Mouse (Mus musculus): ENCODE data around the gene Tmem131l. TPM values are rescaled to one million over a fixed set of nuclear protein-coding genes. Genes with fewer than 3 reads are reported as not detected.

Gene Tmem131l
- 28.0 and 29.7 TPM in 2 replicates for polyA plus RNA-seq (2015; fragmentation: Nextera tagmentation; extraction: Ambion mirVana)

DNA sequence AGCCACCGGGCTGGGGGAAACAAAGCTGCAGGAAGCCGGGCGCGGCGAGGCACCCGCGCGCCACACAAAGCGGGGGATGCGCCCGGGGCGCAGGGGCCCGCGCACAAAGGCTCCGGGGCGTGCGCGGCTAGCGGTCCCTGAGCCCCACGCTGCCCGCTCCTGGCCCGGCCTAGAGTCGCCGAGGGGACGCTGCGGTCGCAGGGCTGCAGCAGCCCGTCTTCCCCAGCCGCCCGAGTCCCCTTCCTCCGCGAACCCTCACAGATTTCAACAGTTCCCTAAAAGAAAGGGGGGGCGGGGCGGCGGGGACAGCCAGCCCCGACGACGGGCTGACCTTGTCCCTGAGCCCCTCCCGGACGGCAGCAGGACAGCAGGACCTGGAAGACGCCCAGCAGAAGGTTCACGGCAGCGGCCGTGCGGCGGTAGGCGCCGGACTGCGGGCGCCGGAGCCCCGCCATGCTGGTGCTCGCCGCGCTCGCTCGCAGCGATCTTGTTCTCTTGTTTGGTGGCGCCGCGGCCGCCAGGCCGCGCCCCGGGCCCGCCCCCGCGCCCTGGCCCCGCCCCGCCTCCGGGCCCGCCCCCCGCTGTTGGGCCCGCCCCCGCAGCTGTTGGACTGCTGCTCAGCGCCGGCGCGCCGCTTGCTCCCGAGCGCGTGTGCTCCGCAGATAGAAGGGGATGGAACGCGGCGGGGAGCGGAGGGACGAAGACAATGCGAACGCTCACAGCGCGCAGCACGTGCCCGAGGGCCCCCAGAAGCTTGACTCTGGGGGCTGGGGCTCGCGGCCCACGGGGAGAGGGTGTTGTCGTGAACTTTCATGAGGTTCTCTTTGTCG, at the start of gene Tmem131l:
TSS of gene Tmem131l (minus strand) at position 530 of the 830 bp plus-strand sequence.
- Histone ChIP-seq H3K4me3 (replicated peaks) (peak within 1 kb of the TSS; percentile 93), H3K27me3 (no peaks in the 10 kb centered on the region), H3K4me2 (peak within 1 kb of the TSS; percentile 91), H3K36me3 (replicated peaks) (no peaks in the 10 kb centered on the region), H3K27ac (replicated peaks) (peak within 1 kb of the TSS; percentile 95), H3K9ac (peak within 1 kb of the TSS; percentile 96), H3K4me1 (replicated peaks) (peaks cover 68% of the 10 kb centered on the region), H3K9me3 (replicated peaks) (no peaks in the 10 kb centered on the region)
- peak; percentile 82 for ATAC-seq (ENCODE audit: insufficient read depth)
- WGBS (ENCODE audit: insufficient replicate concordance): under 1% methylated on average over 98 of the region's 100 CpGs

DNA sequence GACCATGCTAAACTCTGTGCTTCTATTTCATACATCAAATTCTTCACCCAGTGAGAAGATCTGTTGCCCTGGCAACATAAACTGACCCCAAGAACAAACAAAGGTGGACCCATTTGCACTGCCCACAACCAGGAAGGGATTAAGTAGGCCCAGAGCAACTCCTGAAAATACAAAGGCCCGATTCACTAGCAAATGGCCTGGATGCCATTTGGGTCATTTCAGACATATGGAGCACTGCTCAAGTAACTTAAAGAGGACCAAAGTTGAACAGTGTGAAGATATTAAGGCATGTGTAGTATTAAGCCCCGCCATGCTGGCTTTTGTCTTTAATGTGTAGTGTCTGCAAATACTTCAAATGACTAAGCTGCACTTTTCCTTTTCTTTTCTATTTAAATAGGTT, 46.9 kb upstream of the Tmem131l start:
- WGBS (ENCODE audit: insufficient replicate concordance): 73% methylated on average over 2 of the region's 2 CpGs

GRCm38 (mm10) chr3:84086337-84086736, 46.4 kb upstream of the Tmem131l start:
- Histone ChIP-seq H3K27ac (replicated peaks) (no peak overlapping the region), H3K4me2 (no peak overlapping the region), H3K9ac (no peak overlapping the region), H3K9me3 (replicated peaks) (no peaks in the 10 kb centered on the region), H3K4me3 (replicated peaks) (no peak overlapping the region), H3K4me1 (replicated peaks) (no peaks in the 10 kb centered on the region), H3K27me3 (no peaks in the 10 kb centered on the region), H3K36me3 (replicated peaks) (no peaks in the 10 kb centered on the region)
- 73% methylated on average over 7 of the region's 7 CpGs for WGBS (ENCODE audit: insufficient replicate concordance)
- ATAC-seq (ENCODE audit: insufficient read depth): no peak

More for the DNA sequence above, 46.9 kb upstream of the Tmem131l start:
- H3K27me3 ChIP-seq: no peaks in the 10 kb centered on the region
- no peaks in the 10 kb centered on the region for H3K36me3 ChIP-seq (replicated peaks)
- no peak overlapping the region for H3K4me3 ChIP-seq (replicated peaks)
- no peaks in the 10 kb centered on the region for H3K4me1 ChIP-seq (replicated peaks)
- no peak overlapping the region for H3K27ac ChIP-seq (replicated peaks)
- H3K9ac ChIP-seq: no peak overlapping the region
- ATAC-seq (ENCODE audit: insufficient read depth): no peak
- H3K4me2 ChIP-seq: no peak overlapping the region
- no peaks in the 10 kb centered on the region for H3K9me3 ChIP-seq (replicated peaks)

GRCm38 (mm10) chr3:84085429-84085828, 45.5 kb upstream of the Tmem131l start:
- ATAC-seq (ENCODE audit: insufficient read depth): no peak
- no peaks in the 10 kb centered on the region for H3K9me3 ChIP-seq (replicated peaks)
- no peaks in the 10 kb centered on the region for H3K4me1 ChIP-seq (replicated peaks)
- H3K9ac ChIP-seq: no peak overlapping the region
- no peak overlapping the region for H3K4me2 ChIP-seq
- WGBS (ENCODE audit: insufficient replicate concordance): 53% methylated on average over 9 of the region's 9 CpGs
- H3K36me3 ChIP-seq (replicated peaks): no peaks in the 10 kb centered on the region
- no peak overlapping the region for H3K27ac ChIP-seq (replicated peaks)
- no peaks in the 10 kb centered on the region for H3K27me3 ChIP-seq
- H3K4me3 ChIP-seq (replicated peaks): no peak overlapping the region

DNA sequence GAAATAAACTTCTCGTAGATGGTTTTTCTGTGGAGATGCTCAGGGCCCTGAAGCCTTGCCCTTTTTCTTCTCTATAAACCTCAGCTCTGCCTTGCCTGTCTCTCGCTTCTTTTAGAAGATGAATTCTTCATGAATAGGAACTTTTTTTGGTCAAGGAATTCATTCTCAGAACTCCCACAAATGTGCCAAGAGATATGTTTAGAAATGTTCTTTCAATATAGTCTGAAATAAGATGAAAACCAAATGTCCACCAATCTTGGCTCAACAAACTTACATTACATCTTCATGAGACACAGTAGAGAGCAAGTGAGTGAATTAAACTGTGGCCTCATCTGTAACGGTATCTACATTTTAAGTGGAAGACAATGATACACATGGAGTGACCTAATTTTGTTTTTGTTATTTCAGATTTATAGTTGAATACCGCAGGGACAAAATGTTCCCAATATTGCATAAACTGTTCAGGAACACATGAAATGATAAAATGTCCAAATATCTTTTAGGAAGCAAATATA, 41.3 kb upstream of the Tmem131l start:
- Histone ChIP-seq H3K4me3 (replicated peaks) (no peak overlapping the region), H3K9ac (no peak overlapping the region), H3K9me3 (replicated peaks) (no peaks in the 10 kb centered on the region), H3K4me1 (replicated peaks) (no peaks in the 10 kb centered on the region; the same call in none of the 2 replicates), H3K36me3 (replicated peaks) (no peaks in the 10 kb centered on the region), H3K4me2 (no peak overlapping the region), H3K27me3 (no peaks in the 10 kb centered on the region), H3K27ac (replicated peaks) (no peak overlapping the region)
- ATAC-seq (ENCODE audit: insufficient read depth): no peak
- WGBS (ENCODE audit: insufficient replicate concordance): 81% methylated on average over 4 of the region's 4 CpGs

- H3K27me3 ChIP-seq: no peaks in the 10 kb centered on the region
- H3K4me1 ChIP-seq (replicated peaks): no peaks in the 10 kb centered on the region; the same call in none of the 2 replicates
- H3K9ac ChIP-seq: no peak overlapping the region
- no peak overlapping the region for H3K27ac ChIP-seq (replicated peaks)
- WGBS (ENCODE audit: insufficient replicate concordance): 74% methylated on average over 7 of the region's 7 CpGs
- ATAC-seq (ENCODE audit: insufficient read depth): no peak
- H3K9me3 ChIP-seq (replicated peaks): no peaks in the 10 kb centered on the region
- no peaks in the 10 kb centered on the region for H3K36me3 ChIP-seq (replicated peaks)
- H3K4me2 ChIP-seq: no peak overlapping the region
- H3K4me3 ChIP-seq (replicated peaks): no peak overlapping the region
Observed at GRCm38 (mm10) chr3:84080074-84080473, 40.1 kb upstream of the Tmem131l start.

DNA sequence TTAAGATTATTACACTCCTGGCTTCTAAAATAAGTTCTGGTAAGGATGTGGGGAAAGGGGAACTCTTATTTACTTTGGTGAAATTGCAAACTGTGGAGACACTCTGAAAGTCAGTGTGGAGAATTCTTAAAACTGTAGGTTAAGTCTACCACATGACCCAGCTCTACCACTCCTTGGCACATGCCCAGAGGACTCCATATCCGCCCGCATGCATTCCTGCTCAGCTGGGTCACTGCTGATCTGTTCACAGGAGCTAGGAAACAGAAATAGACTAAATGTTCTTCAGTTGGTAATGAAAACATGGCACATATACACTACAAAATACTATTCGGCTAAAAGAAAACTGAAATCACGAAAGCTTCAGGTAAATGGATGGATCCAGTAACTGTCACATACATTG, 37.5 kb upstream of the Tmem131l start:
- Histone ChIP-seq H3K36me3 (replicated peaks) (no peaks in the 10 kb centered on the region), H3K9me3 (replicated peaks) (no peaks in the 10 kb centered on the region), H3K27me3 (no peaks in the 10 kb centered on the region), H3K4me1 (replicated peaks) (no peaks in the 10 kb centered on the region; the same call in none of the 2 replicates), H3K4me2 (no peak overlapping the region), H3K27ac (replicated peaks) (no peak overlapping the region), H3K4me3 (replicated peaks) (no peak overlapping the region), H3K9ac (no peak overlapping the region)
- ATAC-seq (ENCODE audit: insufficient read depth): no peak
- WGBS (ENCODE audit: insufficient replicate concordance): 76% methylated on average over 4 of the region's 4 CpGs

DNA sequence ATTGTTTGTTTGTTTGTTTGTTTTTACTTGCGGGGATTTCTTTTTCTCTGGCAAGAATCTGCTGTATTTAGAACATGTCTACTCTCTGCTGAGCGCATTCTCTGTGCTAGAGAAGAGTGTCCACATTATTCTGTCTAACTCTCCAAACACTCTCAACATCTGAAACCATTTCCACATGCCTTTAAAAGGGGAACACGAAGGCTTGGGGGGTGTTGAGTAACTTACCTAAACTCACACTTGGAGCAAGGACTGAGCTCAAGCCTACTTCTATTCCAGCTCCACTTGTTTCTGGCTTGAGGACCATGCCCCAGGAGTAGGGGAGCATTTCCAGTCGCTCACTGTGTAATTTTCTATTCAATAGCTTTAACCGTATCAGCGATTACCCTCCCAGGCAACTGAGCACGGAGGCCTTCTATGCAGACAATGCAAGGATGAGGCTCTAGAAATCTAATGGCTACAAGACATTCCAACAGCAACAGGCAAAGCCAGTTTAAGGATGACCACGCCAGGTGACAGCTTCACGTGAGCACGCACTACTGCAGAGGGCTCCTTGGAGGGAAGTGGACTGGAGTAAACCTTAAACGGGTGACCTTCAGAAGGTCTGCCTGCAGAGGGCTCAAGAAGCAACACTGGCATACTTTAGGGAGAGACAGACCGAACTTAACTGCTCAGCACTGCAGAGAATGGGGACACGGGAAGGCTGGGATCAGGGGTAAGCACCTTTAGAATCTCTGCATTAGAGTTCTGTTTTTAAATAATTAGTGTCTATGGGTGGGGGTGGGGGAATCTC, 36.8 kb upstream of the Tmem131l start:
- Histone ChIP-seq H3K9ac (no peak overlapping the region), H3K4me2 (no peak overlapping the region), H3K4me1 (replicated peaks) (no peaks in the 10 kb centered on the region; the same call in none of the 2 replicates), H3K36me3 (replicated peaks) (no peaks in the 10 kb centered on the region), H3K27me3 (no peaks in the 10 kb centered on the region), H3K27ac (replicated peaks) (no peak overlapping the region), H3K9me3 (replicated peaks) (no peaks in the 10 kb centered on the region), H3K4me3 (replicated peaks) (no peak overlapping the region)
- 69% methylated on average over 13 of the region's 13 CpGs for WGBS (ENCODE audit: insufficient replicate concordance)
- no peak for ATAC-seq (ENCODE audit: insufficient read depth)

DNA sequence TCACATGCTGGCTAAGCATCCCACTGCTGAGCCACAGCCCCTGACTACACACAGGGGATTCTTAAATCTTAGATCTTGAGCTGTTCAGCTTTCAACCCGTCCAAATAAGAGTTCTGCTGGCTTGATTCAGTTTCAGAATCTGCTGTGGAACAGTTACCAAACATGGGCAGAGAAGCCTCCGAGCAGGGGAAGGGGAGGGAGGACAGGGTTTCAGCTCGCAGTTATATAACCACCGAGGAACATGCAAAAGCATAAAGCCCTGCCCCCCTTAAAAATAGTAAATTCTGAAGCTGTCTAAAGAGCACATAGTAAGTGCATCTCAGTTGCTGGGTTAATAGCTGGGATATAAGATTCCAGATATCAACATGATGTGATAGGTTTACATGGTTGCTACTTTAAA, 35.5 kb upstream of the Tmem131l start:
- Histone ChIP-seq H3K27ac (replicated peaks) (no peak overlapping the region), H3K4me1 (replicated peaks) (no peaks in the 10 kb centered on the region; the same call in none of the 2 replicates), H3K27me3 (no peaks in the 10 kb centered on the region), H3K9me3 (replicated peaks) (no peaks in the 10 kb centered on the region), H3K4me2 (no peak overlapping the region), H3K9ac (no peak overlapping the region), H3K4me3 (replicated peaks) (no peak overlapping the region), H3K36me3 (replicated peaks) (no peaks in the 10 kb centered on the region)
- ATAC-seq (ENCODE audit: insufficient read depth): no peak
- 53% methylated on average over 4 of the region's 4 CpGs for WGBS (ENCODE audit: insufficient replicate concordance)

DNA sequence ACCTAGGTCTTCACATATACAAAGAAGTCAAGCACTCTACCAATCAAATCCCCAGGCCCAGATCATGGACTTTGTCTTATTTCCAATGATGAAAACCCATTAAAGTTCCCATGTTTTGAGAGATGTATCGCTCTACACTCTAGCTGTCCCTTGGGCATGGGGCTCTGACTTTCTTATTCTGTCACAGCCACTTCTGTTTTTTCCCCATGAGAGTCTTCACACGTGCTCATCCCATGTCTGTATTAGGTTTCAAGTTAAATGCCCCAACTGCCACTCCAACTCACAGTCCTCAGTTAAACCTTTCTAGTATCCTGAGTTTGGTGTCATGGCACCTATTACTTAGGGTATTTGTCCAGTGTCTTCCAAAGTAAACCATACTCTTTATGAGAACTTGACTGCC, 34.8 kb upstream of the Tmem131l start:
- Histone ChIP-seq H3K27ac (replicated peaks) (no peak overlapping the region), H3K9me3 (replicated peaks) (no peaks in the 10 kb centered on the region), H3K4me3 (replicated peaks) (no peak overlapping the region), H3K4me1 (replicated peaks) (no peaks in the 10 kb centered on the region; the same call in none of the 2 replicates), H3K27me3 (no peaks in the 10 kb centered on the region), H3K4me2 (no peak overlapping the region), H3K9ac (no peak overlapping the region), H3K36me3 (replicated peaks) (no peaks in the 10 kb centered on the region)
- no peak for ATAC-seq (ENCODE audit: insufficient read depth)
- WGBS (ENCODE audit: insufficient replicate concordance): 64% methylated on average over 2 of the region's 2 CpGs

DNA sequence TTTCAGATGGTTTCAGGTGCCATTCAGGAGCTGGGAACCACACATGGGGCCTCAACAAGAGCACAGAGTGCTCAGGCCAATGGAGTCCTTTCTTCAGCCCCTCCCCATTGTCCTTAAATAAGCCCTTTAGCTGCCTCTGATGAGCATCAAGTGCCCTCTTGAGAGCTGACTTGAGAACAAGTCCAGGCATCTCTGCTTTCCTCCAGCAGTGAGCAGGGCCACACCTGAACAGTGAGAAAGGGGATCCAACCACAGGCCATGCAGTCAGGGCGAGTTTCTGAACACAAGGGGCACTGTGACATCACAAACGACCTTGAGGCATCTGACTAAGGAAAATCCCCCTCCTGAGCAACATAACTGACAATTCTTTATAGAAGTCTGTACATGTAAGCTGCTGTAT, 31.7 kb upstream of the Tmem131l start:
- H3K4me1 ChIP-seq (replicated peaks): no peaks in the 10 kb centered on the region
- no peak overlapping the region for H3K27ac ChIP-seq (replicated peaks)
- no peaks in the 10 kb centered on the region for H3K9me3 ChIP-seq (replicated peaks)
- H3K27me3 ChIP-seq: no peaks in the 10 kb centered on the region
- ATAC-seq (ENCODE audit: insufficient read depth): no peak
- no peak overlapping the region for H3K4me2 ChIP-seq
- H3K36me3 ChIP-seq (replicated peaks): no peaks in the 10 kb centered on the region
- H3K4me3 ChIP-seq (replicated peaks): no peak overlapping the region
- WGBS (ENCODE audit: insufficient replicate concordance): 11% methylated on average over 2 of the region's 2 CpGs
- H3K9ac ChIP-seq: no peak overlapping the region
